Mouse (Mus musculus) heart, postnatal 36 days (tissue): ENCODE data around the gene Eif4a3. TPM values are rescaled to one million over a fixed set of nuclear protein-coding genes. Genes with fewer than 3 reads are reported as not detected.
"Not testable (repeated sequence)": the region's sequence is repeated elsewhere in the genome, so short reads cannot be mapped to it uniquely, and the experiment has no call there.

Source experiments
- DNase-seq, 2 experiments: peaks; one replicate each; pipeline ENCODE4 v3.0.0; 2021 to 2022
- intact Hi-C: fragments of 180-260 bp; cut with DNase I; formaldehyde crosslinking; loops from one replicate; pipeline ENCODE4 v1.15.1; 2025
- total RNA-seq, 2 experiments: library from RNA; stranded (reverse); gene quantifications; 2 replicates each; pipeline ENCODE4 v1.2.3; 2021

The Eif4a3 gene
- total RNA-seq, 2 experiments from 2014 or later: 64.4 to 72.8 TPM

GRCm38 (mm10) chr11:119300246-119300935, 502 bp upstream of the Eif4a3 start:
- intact Hi-C loops: loop anchor here (2.0 kb wide), 1 partner anchor 54 kb away; the partner anchor contains the start of genes Sgsh and Slc26a11
- DNase-seq: no peak

GRCm38 (mm10) chr11:119298917-119299316, 972 bp downstream of the Eif4a3 start:
- DNase-seq: no peak
- intact Hi-C loops: loop anchor here (2.0 kb wide), 1 partner anchor 30 kb away; no protein-coding TSS in a partner anchor

GRCm38 (mm10) chr11:119297996-119298395, 1.9 kb downstream of the Eif4a3 start:
- intact Hi-C loops: loop anchor here (2.0 kb wide), 1 partner anchor 29 kb away; no protein-coding TSS in a partner anchor

GRCm38 (mm10) chr11:119292861-119293260, 7.0 kb downstream of the Eif4a3 start:
- DNase-seq, intact Hi-C loops: not testable (repeated sequence)

More at GRCm38 (mm10) chr11:119297996-119298395, 1.9 kb downstream of the Eif4a3 start:
- no peak for DNase-seq

GRCm38 (mm10) chr11:119287207-119287992, 12.5 kb downstream of the Eif4a3 start:
- no peak for DNase-seq
- intact Hi-C loops: no loop called here

- intact Hi-C loops: no loop called here
- DNase-seq: no peak
Measured at GRCm38 (mm10) chr11:119285791-119286527, 13.9 kb downstream of the Eif4a3 start.

- intact Hi-C loops: no loop called here
- no peak for DNase-seq
Measured at GRCm38 (mm10) chr11:119281030-119281429, 18.9 kb downstream of the Eif4a3 start.

GRCm38 (mm10) chr11:119273186-119273930, 26.5 kb downstream of the Eif4a3 start:
- DNase-seq: no peak
- intact Hi-C loops: no loop called here

- DNase-seq, intact Hi-C loops: not testable (repeated sequence)
Measured at GRCm38 (mm10) chr11:119272492-119272891, 27.4 kb downstream of the Eif4a3 start.

GRCm38 (mm10) chr11:119268557-119269195, 31.2 kb downstream of the Eif4a3 start:
- intact Hi-C loops: loop anchor here (2.0 kb wide), 1 partner anchor 30 kb away; no protein-coding TSS in a partner anchor
- no peak for DNase-seq

- intact Hi-C loops: loop anchor here (2.0 kb wide), 1 partner anchor 31 kb away; no protein-coding TSS in a partner anchor
Measured at GRCm38 (mm10) chr11:119267768-119268556, 31.9 kb downstream of the Eif4a3 start, which contains the start of gene Gaa. TSS of gene Gaa (plus strand) at chr11:119267887.

GRCm38 (mm10) chr11:119267241-119267674, 32.6 kb downstream of the Eif4a3 start:
- intact Hi-C loops: no loop called here
- peak; percentile 41 to 45 for DNase-seq

More at GRCm38 (mm10) chr11:119267768-119268556, 31.9 kb downstream of the Eif4a3 start, which contains the start of gene Gaa:
- DNase-seq: peak; percentile 95 to 97

GRCm38 (mm10) chr11:119265811-119266210, 34.1 kb downstream of the Eif4a3 start:
- DNase-seq: no peak

GRCm38 (mm10) chr11:119264413-119264812, 35.5 kb downstream of the Eif4a3 start:
- intact Hi-C loops: no loop called here
- DNase-seq: no peak

More at GRCm38 (mm10) chr11:119265811-119266210, 34.1 kb downstream of the Eif4a3 start:
- intact Hi-C loops: no loop called here

GRCm38 (mm10) chr11:119259977-119260376, 39.9 kb downstream of the Eif4a3 start:
- intact Hi-C loops: no loop called here
- no peak for DNase-seq

- intact Hi-C loops: no loop called here
- peak; percentile 72 to 78 for DNase-seq
Measured at GRCm38 (mm10) chr11:119258572-119259322, 41.1 kb downstream of the Eif4a3 start.

GRCm38 (mm10) chr11:119258216-119258571, 41.7 kb downstream of the Eif4a3 start:
- no peak for DNase-seq
- intact Hi-C loops: no loop called here

- intact Hi-C loops, DNase-seq: not testable (repeated sequence)
Measured at GRCm38 (mm10) chr11:119256557-119256956, 43.3 kb downstream of the Eif4a3 start.
